In genomic region chr9:77379625-77380024, GRCm38 (mm10) we compare ENCODE assay signal across 9 mouse cellular contexts. TPM values are rescaled to one million over a fixed set of nuclear protein-coding genes. Genes with fewer than 3 reads are reported as not detected.
A peak's percentile ranks its signal among the peaks of the same experiment; 100 is the strongest.
DNase-seq lines count a peak whose midpoint lies in the region; ATAC-seq and TF ChIP-seq lines count a peak whose summit lies in the region.
"Had no signal": no experiment of that assay in that cellular context is flagged by ENCODE, and none has a peak within 500 bp of the region (broad histone marks: within the 10 kb centered on the region; RNA-seq: fewer than 3 reads in every experiment).

No protein-coding gene starts in this region.

- H3K36me3 ChIP-seq in heart, postnatal 0 days (replicated peaks; ENCODE audit: control insufficient read depth, insufficient read depth, low read length), result no peaks in the 10 kb centered on the region
- H3K36me3 ChIP-seq in heart, embryonic 12.5 days, result no peaks in the 10 kb centered on the region
- no peaks in the 10 kb centered on the region for H3K36me3 ChIP-seq in MEL (ENCODE audit: control insufficient read depth in 1 of 2, insufficient read depth in 2 of 2, low read length in 2 of 2)
- H3K36me3 ChIP-seq: embryonic facial prominence, embryonic 12.5 days had no signal

- no peak for ATAC-seq in heart, postnatal 0 days (ENCODE audit: insufficient read depth, low read depth)
- ATAC-seq in heart, embryonic 12.5 days (ENCODE audit: insufficient number of reproducible peaks, low FRiP score), result no peak

- no peak for TF ChIP-seq POLR2A in MEL (IDR thresholded peaks at IDR 0.05; ENCODE audit: control insufficient read depth in 1 of 2, insufficient read depth in 1 of 2, low read depth in 1 of 2, low read length in 2 of 2, poor library complexity in 1 of 2)

- no peak overlapping the region for H3K27ac ChIP-seq in heart, postnatal 0 days (ENCODE audit: low read depth)
- H3K27ac ChIP-seq in heart, embryonic 12.5 days (ENCODE audit: poor library complexity, severe bottlenecking), result no peak overlapping the region
- H3K27ac ChIP-seq in MEL (ENCODE audit: control insufficient read depth, low read depth, low read length), result no peak overlapping the region
- H3K27ac ChIP-seq: embryonic facial prominence, embryonic 12.5 days had no signal

- H3K4me2 ChIP-seq in heart, postnatal 0 days (ENCODE audit: low read depth, low read length), result no peak overlapping the region
- H3K4me2 ChIP-seq in heart, embryonic 12.5 days, result no peak overlapping the region
- H3K4me2 ChIP-seq: embryonic facial prominence, embryonic 12.5 days had no signal

- DNase-seq in heart, postnatal 0 days (ENCODE audit: low spot score), result peak; percentile 45
- peak; percentile 58 for DNase-seq in MEL (ENCODE audit: low read depth, low spot score)
- DNase-seq in cerebellum, postnatal 10 days, result peak; percentile 88 to 91
- peak; percentile 79 for DNase-seq in gastrocnemius, postnatal 10 days
- DNase-seq in layer of hippocampus, postnatal 36 days, result peak; percentile 50 to 51
- DNase-seq in naive thymus-derived CD4-positive, alpha-beta T cell, adult 2 months (ENCODE audit: low read depth), result peak; percentile 70
- DNase-seq in thymus, postnatal 0 days (ENCODE audit: low spot score), result peak; percentile 69

- H3K4me3 ChIP-seq in heart, postnatal 0 days (ENCODE audit: low read depth, low read length), result no peak overlapping the region
- H3K4me3 ChIP-seq in heart, embryonic 12.5 days, result no peak overlapping the region
- no peak overlapping the region for H3K4me3 ChIP-seq in MEL (ENCODE audit: control insufficient read depth in 1 of 2, insufficient read depth in 1 of 2, low read depth in 2 of 2, low read length in 2 of 2)
- H3K4me3 ChIP-seq: embryonic facial prominence, embryonic 12.5 days had no signal

- no peaks in the 10 kb centered on the region for H3K9me3 ChIP-seq in heart, postnatal 0 days (replicated peaks; ENCODE audit: control insufficient read depth, low read length)
- no peaks in the 10 kb centered on the region for H3K9me3 ChIP-seq in heart, embryonic 12.5 days (replicated peaks)
- no peaks in the 10 kb centered on the region for H3K9me3 ChIP-seq in MEL (replicated peaks; ENCODE audit: insufficient read depth, low read length)
- H3K9me3 ChIP-seq: embryonic facial prominence, embryonic 12.5 days had no signal

- TF ChIP-seq RAD21 in MEL (IDR thresholded peaks at IDR 0.05; ENCODE audit: low read depth, low read length), result peak; percentile 62

- H3K4me1 ChIP-seq in heart, postnatal 0 days (ENCODE audit: control insufficient read depth, insufficient read depth), result peaks cover 6% of the 10 kb centered on the region
- peaks cover 19% of the 10 kb centered on the region for H3K4me1 ChIP-seq in heart, embryonic 12.5 days (replicated peaks)
- H3K4me1 ChIP-seq in MEL (ENCODE audit: control insufficient read depth in 1 of 2, insufficient read depth in 2 of 2, low read length in 2 of 2), result no peaks in the 10 kb centered on the region
- H3K4me1 ChIP-seq: embryonic facial prominence, embryonic 12.5 days had no signal

- TF ChIP-seq CTCF in heart, postnatal 0 days (IDR thresholded peaks at IDR 0.05; ENCODE audit: low read depth), result peak; percentile 74
- peak; percentile 38 to 74 (median 56) for TF ChIP-seq CTCF in MEL (IDR thresholded peaks at IDR 0.05 in 2 of 3, conservative IDR thresholded peaks at IDR 0.05 in 1 of 3; ENCODE audit: control insufficient read depth in 1 of 3, insufficient read depth in 1 of 3, low read depth in 2 of 3, low read length in 3 of 3, poor library complexity in 1 of 3, severe bottlenecking in 1 of 3)

- H3K79me2 ChIP-seq in MEL (ENCODE audit: control insufficient read depth, insufficient read depth, low read length, poor library complexity), result no peaks in the 10 kb centered on the region

- WGBS in heart, postnatal 0 days, result 31% methylated on average over 5 of the region's 5 CpGs
- 36% methylated on average over 5 of the region's 5 CpGs for WGBS in heart, embryonic 12.5 days

- no peaks in the 10 kb centered on the region for H3K27me3 ChIP-seq in heart, postnatal 0 days (ENCODE audit: control insufficient read depth, insufficient read depth, low read length)
- no peaks in the 10 kb centered on the region for H3K27me3 ChIP-seq in heart, embryonic 12.5 days (replicated peaks)
- H3K27me3 ChIP-seq in MEL (ENCODE audit: control insufficient read depth in 1 of 2, insufficient read depth in 2 of 2, low read length in 2 of 2), result no peaks in the 10 kb centered on the region; a peak in 1 of 4 replicates
- H3K27me3 ChIP-seq: embryonic facial prominence, embryonic 12.5 days had no signal

- TF ChIP-seq EP300 in heart, postnatal 0 days (IDR thresholded peaks at IDR 0.05; ENCODE audit: low read depth), result no peak
- no peak for TF ChIP-seq EP300 in MEL (IDR thresholded peaks at IDR 0.05; ENCODE audit: low read depth in 1 of 2, low read length in 2 of 2)

- H3K9ac ChIP-seq in heart, postnatal 0 days (replicated peaks; ENCODE audit: low read depth, low read length), result no peak overlapping the region
- H3K9ac ChIP-seq in heart, embryonic 12.5 days, result no peak overlapping the region
- no peak overlapping the region for H3K9ac ChIP-seq in MEL (ENCODE audit: control insufficient read depth, low read depth, low read length, poor library complexity, severe bottlenecking)
- H3K9ac ChIP-seq: embryonic facial prominence, embryonic 12.5 days had no signal

TF ChIP-seq in MEL, 35 proteins besides CTCF, POLR2A, EP300 and RAD21:
- TF ChIP-seq BHLHE40 (IDR thresholded peaks at IDR 0.05; ENCODE audit: borderline replicate concordance, low read depth, low read length) (no peak), ZC3H11A (IDR thresholded peaks at IDR 0.05; ENCODE audit: low read depth, low read length) (peak; percentile 44; the same call in 1 of the 2 replicates), ZKSCAN1 (IDR thresholded peaks at IDR 0.05; ENCODE audit: low read depth, low read length) (no peak), ZMIZ1 (IDR thresholded peaks at IDR 0.05; ENCODE audit: low read depth, low read length) (no peak), TAL1 (IDR thresholded peaks at IDR 0.05; ENCODE audit: low read length) (no peak), ZNF384 (IDR thresholded peaks at IDR 0.05; ENCODE audit: low read depth, low read length) (peak; percentile 88), USF1 (IDR thresholded peaks at IDR 0.05; ENCODE audit: low read depth, low read length) (no peak), MYC (IDR thresholded peaks at IDR 0.05; ENCODE audit: low read depth, low read length) (no peak), MAFK (IDR thresholded peaks at IDR 0.05; ENCODE audit: borderline replicate concordance, low read depth, low read length) (no peak), MAZ (IDR thresholded peaks at IDR 0.05; ENCODE audit: low read depth, low read length) (no peak), MEF2A (IDR thresholded peaks at IDR 0.05; ENCODE audit: extremely low read depth, insufficient replicate concordance, low read depth, low read length, poor library complexity, severe bottlenecking) (no peak), NRF1 (IDR thresholded peaks at IDR 0.05; ENCODE audit: insufficient read depth, low read depth, low read length, poor library complexity, severe bottlenecking) (no peak), POLR2AphosphoS2 (IDR thresholded peaks at IDR 0.05; ENCODE audit: low read length) (no peak), SIN3A (IDR thresholded peaks at IDR 0.05; ENCODE audit: low read length) (no peak), TCF12 (IDR thresholded peaks at IDR 0.05; ENCODE audit: low read depth, low read length) (no peak), SMC3 (IDR thresholded peaks at IDR 0.05; ENCODE audit: low read depth, low read length) (peak; percentile 46), CHD1 (IDR thresholded peaks at IDR 0.05; ENCODE audit: low read depth, low read length) (no peak), POLR2AphosphoS5 (IDR thresholded peaks at IDR 0.05; ENCODE audit: borderline replicate concordance, low read depth, low read length) (no peak), USF2 (IDR thresholded peaks at IDR 0.05; ENCODE audit: borderline replicate concordance in 1 of 2, insufficient read depth in 1 of 2, low read depth in 1 of 2, low read length in 2 of 2) (no peak), ELF1 (IDR thresholded peaks at IDR 0.05; ENCODE audit: low read depth, low read length) (no peak), HCFC1 (IDR thresholded peaks at IDR 0.05; ENCODE audit: low read depth, low read length) (no peak), TBP (IDR thresholded peaks at IDR 0.05; ENCODE audit: low read depth, low read length) (no peak), MAX (IDR thresholded peaks at IDR 0.05; ENCODE audit: low read length) (no peak), KAT2A (conservative IDR thresholded peaks at IDR 0.05; ENCODE audit: low read depth, low read length) (no peak)

RNA-seq across cellular contexts. Expression of gene Mlip, which starts 26.9 kb away (rescaled TPM):
- total RNA-seq in heart, postnatal 0 days (2014; rRNA removed; ENCODE audit: low replicate concordance), result 87.9 and 114 TPM in 2 replicates
- 93.8 and 107 TPM in 2 replicates for polyA plus RNA-seq in heart, postnatal 0 days (2015; fragmentation: Nextera tagmentation; extraction: Ambion mirVana)
- polyA plus RNA-seq in heart, embryonic 12.5 days (2016; fragmentation: Nextera tagmentation; extraction: Ambion mirVana), result 67.8 and 70.9 TPM in 2 replicates
- total RNA-seq in MEL (2012; rRNA removed), result 0.04 TPM in 1 of 2 replicates, not detected in the other
- not detected for polyA plus RNA-seq in MEL (2012; ENCODE audit: insufficient read depth in 1 of 2, insufficient read length in 2 of 2, low read depth in 1 of 2, low replicate concordance in 2 of 2, missing spikeins in 1 of 2)
- 100 to 1,000 TPM; 102 to 111 TPM for total RNA-seq in gastrocnemius, postnatal 10 days (2021)
- total RNA-seq in layer of hippocampus, postnatal 36 days (2021), result 10 to 100 TPM; 41.6 to 48.2 TPM
- polyA plus RNA-seq in thymus, postnatal 0 days (2015; fragmentation: Nextera tagmentation; extraction: Ambion mirVana), result 0.14 TPM in 1 of 2 replicates, not detected in the other

Comparison
In these comparisons a context has a peak if more than half of its experiments do, and no peak if none do; other contexts are left out.
1. RNA of gene Mlip, which starts 26.9 kb away (total RNA-seq): 102 to 111 TPM in gastrocnemius, postnatal 10 days, 87.9 to 114 TPM in heart, postnatal 0 days and 41.6 to 48.2 TPM in layer of hippocampus, postnatal 36 days; 0.04 TPM in MEL; every median in the first group is over 10 times any median in the second.
2. Peak in every context shown above with its lines, with median percentiles within 50 percentile points of each other: DNase-seq.